Mouse (Mus musculus) heart, embryonic 11.5 days (tissue): ENCODE data around the gene Gja3. TPM values are rescaled to one million over a fixed set of nuclear protein-coding genes. Genes with fewer than 3 reads are reported as not detected.
A peak's percentile ranks its signal among the peaks of the same experiment; 100 is the strongest.
"Not testable (repeated sequence)": the region's sequence is repeated elsewhere in the genome, so short reads cannot be mapped to it uniquely, and the experiment has no call there.

Experiments
- ATAC-seq: fragments of 200-750 bp; cut with Nextera tagmentation; replicated peaks from 2 replicates; pipeline ENCODE4 v1.8.0; 2017; ENCODE audit warnings: moderate library complexity; ENCODE audit not compliant: insufficient number of reproducible peaks, low FRiP score, low TSS enrichment
- H3K27ac ChIP-seq: fragments of 300-500 bp; sonication (generic); 2 replicates; pipeline ENCODE4 v1.5.1; 2014; ENCODE audit warnings: mild to moderate bottlenecking, low read depth, low read length
- H3K27me3 ChIP-seq: fragments of 300-500 bp; sonication (generic); 2 replicates; pipeline ENCODE4 v1.6.1; 2014; ENCODE audit warnings: mild to moderate bottlenecking, low read length, mixed read lengths; ENCODE audit not compliant: control insufficient read depth, insufficient read depth
- H3K36me3 ChIP-seq: fragments of 300-500 bp; sonication (generic); 2 replicates; pipeline ENCODE4 v1.6.1; 2014; ENCODE audit warnings: mild to moderate bottlenecking, low read length, moderate library complexity, mixed read lengths; ENCODE audit not compliant: control insufficient read depth, insufficient read depth
- H3K4me1 ChIP-seq: fragments of 300-500 bp; sonication (generic); 2 replicates; pipeline ENCODE4 v1.6.1; 2014; ENCODE audit warnings: low read length; ENCODE audit not compliant: control insufficient read depth, insufficient read depth
- H3K4me2 ChIP-seq: fragments of 300-500 bp; sonication (generic); 2 replicates; pipeline ENCODE4 v1.6.1; 2014; ENCODE audit warnings: mild to moderate bottlenecking, moderate library complexity
- H3K4me3 ChIP-seq: fragments of 300-500 bp; sonication (generic); 2 replicates; pipeline ENCODE4 v1.5.1; 2014; ENCODE audit warnings: low read depth, low read length
- H3K9ac ChIP-seq: fragments of 300-500 bp; sonication (generic); 2 replicates; pipeline ENCODE4 v1.6.1; 2014; ENCODE audit warnings: mild to moderate bottlenecking, low read depth, low read length, moderate library complexity
- H3K9me3 ChIP-seq: fragments of 300-500 bp; sonication (generic); replicated peaks from 2 replicates; pipeline ENCODE4 v1.6.1; 2016; ENCODE audit warnings: low read length; ENCODE audit not compliant: control insufficient read depth
- WGBS: fragments of 180-500 bp; shearing (Covaris S2); extraction: QIAGEN DNeasy Blood & Tissue Kit; methylation state at CpG from one replicate; pipeline ENCODE4 v1.1.7; 2014; ENCODE audit not compliant: insufficient replicate concordance; 5-methylcytosine and 5-hydroxymethylcytosine counted together
- polyA plus RNA-seq: library from polyadenylated mRNA; unstranded; fragments of >200 nt; fragmentation: Nextera tagmentation; extraction: Ambion mirVana; gene quantifications from 2 replicates; pipeline ENCODE4 v1.2.1, GENCODE M21; 2014

Gene Gja3
- polyA plus RNA-seq, 1 experiment from 2014 or later = 6.4 TPM

- ATAC-seq, H3K4me2 ChIP-seq, H3K9ac ChIP-seq, H3K4me3 ChIP-seq, H3K4me1 ChIP-seq, H3K36me3 ChIP-seq, H3K9me3 ChIP-seq, H3K27ac ChIP-seq: not testable (repeated sequence)
- 0% methylated on average over 1 of the region's 1 CpGs for WGBS
- peaks cover 39% of the 10 kb centered on the region for H3K27me3 ChIP-seq
These were observed 2.2 kb upstream of the Gja3 start for GRCm38 (mm10) chr14:57060052-57060451.

GRCm38 (mm10) chr14:57057204-57057562, 717 bp downstream of the Gja3 start:
- H3K27ac ChIP-seq = no peak overlapping the region
- H3K36me3 ChIP-seq = no peaks in the 10 kb centered on the region
- ATAC-seq = no peak
- 3% methylated on average over 19 of the region's 19 CpGs for WGBS
- no peaks in the 10 kb centered on the region for H3K9me3 ChIP-seq
- no peaks in the 10 kb centered on the region for H3K4me1 ChIP-seq
- peaks cover 49% of the 10 kb centered on the region for H3K27me3 ChIP-seq
- H3K9ac ChIP-seq = peak overlapping the region; percentile 61; the same call in 1 of the 2 replicates
- peak overlapping the region; percentile 66 for H3K4me3 ChIP-seq
- H3K4me2 ChIP-seq = peak overlapping the region; percentile 86

- ATAC-seq = no peak
- Histone ChIP-seq H3K4me1 (no peaks in the 10 kb centered on the region), H3K27me3 (peaks cover 32% of the 10 kb centered on the region), H3K4me2 (no peak overlapping the region), H3K36me3 (no peaks in the 10 kb centered on the region), H3K27ac (no peak overlapping the region), H3K9me3 (no peaks in the 10 kb centered on the region), H3K4me3 (no peak overlapping the region), H3K9ac (no peak overlapping the region)
- 71% methylated on average over 6 of the region's 6 CpGs for WGBS
These were observed 5.2 kb downstream of the Gja3 start for GRCm38 (mm10) chr14:57052713-57053112.

GRCm38 (mm10) chr14:57043863-57044262, 14.0 kb downstream of the Gja3 start:
- no peak overlapping the region for H3K4me3 ChIP-seq
- no peaks in the 10 kb centered on the region for H3K4me1 ChIP-seq
- no peaks in the 10 kb centered on the region for H3K9me3 ChIP-seq
- no peaks in the 10 kb centered on the region for H3K27me3 ChIP-seq
- H3K27ac ChIP-seq = no peak overlapping the region
- no peaks in the 10 kb centered on the region for H3K36me3 ChIP-seq
- 76% methylated on average over 6 of the region's 6 CpGs for WGBS
- no peak overlapping the region for H3K4me2 ChIP-seq
- ATAC-seq = no peak
- H3K9ac ChIP-seq = no peak overlapping the region

GRCm38 (mm10) chr14:57041439-57041838, 16.5 kb downstream of the Gja3 start:
- H3K36me3 ChIP-seq = no peaks in the 10 kb centered on the region
- peaks cover under 1% of the 10 kb centered on the region; the same call in 1 of the 2 replicates for H3K27me3 ChIP-seq
- no peak overlapping the region for H3K4me2 ChIP-seq
- no peak overlapping the region for H3K9ac ChIP-seq
- no peaks in the 10 kb centered on the region for H3K9me3 ChIP-seq
- H3K4me1 ChIP-seq = no peaks in the 10 kb centered on the region
- H3K27ac ChIP-seq = no peak overlapping the region
- no peak for ATAC-seq
- 63% methylated on average over 1 of the region's 1 CpGs for WGBS
- no peak overlapping the region for H3K4me3 ChIP-seq

GRCm38 (mm10) chr14:57034926-57035498, 22.9 kb downstream of the Gja3 start:
- Histone ChIP-seq H3K4me3 (no peak overlapping the region), H3K4me2 (no peak overlapping the region; the same call in 1 of the 2 replicates), H3K9me3 (no peaks in the 10 kb centered on the region), H3K27me3 (peaks cover 8% of the 10 kb centered on the region; the same call in 1 of the 2 replicates), H3K36me3 (no peaks in the 10 kb centered on the region), H3K4me1 (peaks cover 7% of the 10 kb centered on the region), H3K9ac (no peak overlapping the region), H3K27ac (peak overlapping the region; percentile 59)
- ATAC-seq = no peak
- WGBS = 56% methylated on average over 6 of the region's 6 CpGs

GRCm38 (mm10) chr14:57034135-57034534, 23.8 kb downstream of the Gja3 start:
- H3K4me3 ChIP-seq = no peak overlapping the region
- no peak overlapping the region for H3K9ac ChIP-seq
- no peak overlapping the region for H3K27ac ChIP-seq
- H3K9me3 ChIP-seq = no peaks in the 10 kb centered on the region
- no peaks in the 10 kb centered on the region for H3K36me3 ChIP-seq
- peaks cover 7% of the 10 kb centered on the region for H3K4me1 ChIP-seq
- ATAC-seq = no peak
- H3K27me3 ChIP-seq = peaks cover 8% of the 10 kb centered on the region; the same call in 1 of the 2 replicates
- no peak overlapping the region for H3K4me2 ChIP-seq
- WGBS = 46% methylated on average over 9 of the region's 9 CpGs

- H3K36me3 ChIP-seq = no peaks in the 10 kb centered on the region
- H3K27me3 ChIP-seq = peaks cover 8% of the 10 kb centered on the region; the same call in 1 of the 2 replicates
- WGBS = 64% methylated on average over 3 of the region's 3 CpGs
- peaks cover 7% of the 10 kb centered on the region for H3K4me1 ChIP-seq
- H3K9ac ChIP-seq = no peak overlapping the region
- H3K4me3 ChIP-seq = no peak overlapping the region
- no peak overlapping the region for H3K27ac ChIP-seq
- ATAC-seq = no peak
- no peaks in the 10 kb centered on the region for H3K9me3 ChIP-seq
- no peak overlapping the region for H3K4me2 ChIP-seq
These were observed 25.1 kb downstream of the Gja3 start for GRCm38 (mm10) chr14:57032850-57033249.

GRCm38 (mm10) chr14:57018436-57018835, 39.5 kb downstream of the Gja3 start:
- no peak overlapping the region for H3K4me2 ChIP-seq
- no peak for ATAC-seq
- no peaks in the 10 kb centered on the region for H3K27me3 ChIP-seq
- no peaks in the 10 kb centered on the region for H3K4me1 ChIP-seq
- no peaks in the 10 kb centered on the region for H3K9me3 ChIP-seq
- H3K36me3 ChIP-seq = no peaks in the 10 kb centered on the region
- no peak overlapping the region for H3K4me3 ChIP-seq
- no peak overlapping the region for H3K27ac ChIP-seq
- WGBS = 72% methylated on average over 2 of the region's 2 CpGs
- H3K9ac ChIP-seq = no peak overlapping the region
